ENCODE assay signal across 8 mouse cellular contexts in genomic region chr15:85992125-85992495, GRCm38 (mm10). TPM values are rescaled to one million over a fixed set of nuclear protein-coding genes. Genes with fewer than 3 reads are reported as not detected.
DNase-seq lines count a peak whose midpoint lies in the region; ATAC-seq and TF ChIP-seq lines count a peak whose summit lies in the region.

No protein-coding gene starts in this region.

- no peaks in the 10 kb centered on the region for H3K36me3 ChIP-seq in hindbrain, embryonic 11.5 days (ENCODE audit: control insufficient read depth, insufficient read depth, low read length)
- no peaks in the 10 kb centered on the region for H3K36me3 ChIP-seq in hindbrain, postnatal 0 days (ENCODE audit: insufficient read depth, low read length)
- H3K36me3 ChIP-seq in midbrain, embryonic 10.5 days, result peaks cover 4% of the 10 kb centered on the region; the same call in 1 of the 2 replicates
- H3K36me3 ChIP-seq in midbrain, embryonic 15.5 days (replicated peaks), result no peaks in the 10 kb centered on the region
- no peaks in the 10 kb centered on the region for H3K36me3 ChIP-seq in forebrain, embryonic 15.5 days
- no peaks in the 10 kb centered on the region for H3K36me3 ChIP-seq in limb, embryonic 15.5 days

- 39% methylated on average over 3 of the region's 3 CpGs for WGBS in hindbrain, embryonic 11.5 days
- 12% methylated on average over 3 of the region's 3 CpGs for WGBS in hindbrain, postnatal 0 days
- WGBS in midbrain, embryonic 10.5 days, result 53% methylated on average over 3 of the region's 3 CpGs
- 32% methylated on average over 3 of the region's 3 CpGs for WGBS in midbrain, embryonic 15.5 days
- 5% methylated on average over 3 of the region's 3 CpGs for WGBS in forebrain, embryonic 15.5 days
- 7% methylated on average over 3 of the region's 3 CpGs for WGBS in limb, embryonic 15.5 days

- no peaks in the 10 kb centered on the region for H3K9me3 ChIP-seq in hindbrain, embryonic 11.5 days (ENCODE audit: control insufficient read depth, low read length)
- H3K9me3 ChIP-seq in hindbrain, postnatal 0 days (ENCODE audit: low read length), result no peaks in the 10 kb centered on the region
- H3K9me3 ChIP-seq in midbrain, embryonic 10.5 days (replicated peaks), result no peaks in the 10 kb centered on the region
- no peaks in the 10 kb centered on the region for H3K9me3 ChIP-seq in midbrain, embryonic 15.5 days
- no peaks in the 10 kb centered on the region for H3K9me3 ChIP-seq in forebrain, embryonic 15.5 days
- H3K9me3 ChIP-seq in limb, embryonic 15.5 days, result no peaks in the 10 kb centered on the region

- H3K27ac ChIP-seq in hindbrain, embryonic 11.5 days (ENCODE audit: low read depth, low read length), result peak overlapping the region; percentile 13; the same call in 1 of the 2 replicates
- no peak overlapping the region for H3K27ac ChIP-seq in hindbrain, postnatal 0 days
- H3K27ac ChIP-seq in midbrain, embryonic 10.5 days (replicated peaks), result peak overlapping the region; percentile 88
- H3K27ac ChIP-seq in midbrain, embryonic 15.5 days, result no peak overlapping the region
- peak overlapping the region; percentile 95 for H3K27ac ChIP-seq in forebrain, embryonic 15.5 days (replicated peaks)
- H3K27ac ChIP-seq in limb, embryonic 15.5 days, result peak overlapping the region; percentile 59; the same call in 1 of the 2 replicates

- H3K4me3 ChIP-seq in hindbrain, embryonic 11.5 days (ENCODE audit: low read depth, low read length), result no peak overlapping the region
- H3K4me3 ChIP-seq in hindbrain, postnatal 0 days (ENCODE audit: low read length), result no peak overlapping the region
- no peak overlapping the region for H3K4me3 ChIP-seq in midbrain, embryonic 10.5 days
- H3K4me3 ChIP-seq in midbrain, embryonic 15.5 days, result no peak overlapping the region
- H3K4me3 ChIP-seq in forebrain, embryonic 15.5 days, result no peak overlapping the region
- no peak overlapping the region for H3K4me3 ChIP-seq in limb, embryonic 15.5 days

- ATAC-seq in hindbrain, embryonic 11.5 days (ENCODE audit: low FRiP score), result no peak
- no peak for ATAC-seq in hindbrain, postnatal 0 days
- no peak for ATAC-seq in midbrain, embryonic 15.5 days (replicated peaks)
- ATAC-seq in forebrain, embryonic 15.5 days (replicated peaks), result peak; percentile 4; the same call in 1 of the 2 replicates
- ATAC-seq in limb, embryonic 15.5 days (ENCODE audit: insufficient number of reproducible peaks, low FRiP score, low TSS enrichment, low read depth), result no peak

- no peaks in the 10 kb centered on the region for H3K27me3 ChIP-seq in hindbrain, embryonic 11.5 days (ENCODE audit: control insufficient read depth, insufficient read depth, low read length)
- no peaks in the 10 kb centered on the region for H3K27me3 ChIP-seq in hindbrain, postnatal 0 days (ENCODE audit: insufficient read depth, low read length)
- H3K27me3 ChIP-seq in midbrain, embryonic 10.5 days (ENCODE audit: low read depth, poor library complexity, severe bottlenecking), result no peaks in the 10 kb centered on the region; the same call in 1 of the 2 replicates
- no peaks in the 10 kb centered on the region; the same call in 1 of the 2 replicates for H3K27me3 ChIP-seq in midbrain, embryonic 15.5 days (replicated peaks)
- no peaks in the 10 kb centered on the region for H3K27me3 ChIP-seq in forebrain, embryonic 15.5 days
- H3K27me3 ChIP-seq in limb, embryonic 15.5 days, result no peaks in the 10 kb centered on the region

- no peak for DNase-seq in hindbrain, embryonic 11.5 days (ENCODE audit: low spot score)
- no peak for DNase-seq in hindbrain, postnatal 0 days (ENCODE audit: low spot score)
- DNase-seq in midbrain, embryonic 10.5 days (ENCODE audit: low spot score), result no peak
- DNase-seq in urinary bladder, postnatal 4 days (ENCODE audit: low spot score in 2 of 2), result no peak
- no peak for DNase-seq in embryo, embryonic 9.5 days (ENCODE audit: extremely low spot score)

- H3K9ac ChIP-seq in hindbrain, embryonic 11.5 days (ENCODE audit: low read depth, low read length), result no peak overlapping the region
- no peak overlapping the region for H3K9ac ChIP-seq in hindbrain, postnatal 0 days (replicated peaks; ENCODE audit: low read length)
- no peak overlapping the region for H3K9ac ChIP-seq in midbrain, embryonic 15.5 days
- H3K9ac ChIP-seq in forebrain, embryonic 15.5 days (replicated peaks), result no peak overlapping the region
- no peak overlapping the region for H3K9ac ChIP-seq in limb, embryonic 15.5 days

- H3K4me1 ChIP-seq in hindbrain, embryonic 11.5 days (replicated peaks; ENCODE audit: control insufficient read depth, insufficient read depth, low read length), result peaks cover 14% of the 10 kb centered on the region
- H3K4me1 ChIP-seq in hindbrain, postnatal 0 days (ENCODE audit: insufficient read depth, low read length), result peaks cover 22% of the 10 kb centered on the region; the same call in 1 of the 2 replicates
- peaks cover 65% of the 10 kb centered on the region for H3K4me1 ChIP-seq in midbrain, embryonic 10.5 days
- H3K4me1 ChIP-seq in midbrain, embryonic 15.5 days, result peaks cover 32% of the 10 kb centered on the region
- H3K4me1 ChIP-seq in forebrain, embryonic 15.5 days, result peaks cover 62% of the 10 kb centered on the region
- peaks cover 44% of the 10 kb centered on the region for H3K4me1 ChIP-seq in limb, embryonic 15.5 days

- TF ChIP-seq CTCF in hindbrain, postnatal 0 days (IDR thresholded peaks at IDR 0.05; ENCODE audit: low read depth), result no peak

- H3K4me2 ChIP-seq in hindbrain, embryonic 11.5 days (replicated peaks; ENCODE audit: low read depth, low read length), result no peak overlapping the region
- no peak overlapping the region for H3K4me2 ChIP-seq in hindbrain, postnatal 0 days (ENCODE audit: low read depth, low read length)
- H3K4me2 ChIP-seq in midbrain, embryonic 15.5 days, result no peak overlapping the region
- no peak overlapping the region for H3K4me2 ChIP-seq in forebrain, embryonic 15.5 days (replicated peaks)
- no peak overlapping the region for H3K4me2 ChIP-seq in limb, embryonic 15.5 days

RNA-seq across cellular contexts. Expression of gene Celsr1, which starts 41.5 kb away (rescaled TPM):
- polyA plus RNA-seq in hindbrain, embryonic 11.5 days (2014; fragmentation: Nextera tagmentation; extraction: Ambion mirVana), result 4.6 and 5.1 TPM in 2 replicates
- 16.4 and 19.4 TPM in 2 replicates for total RNA-seq in hindbrain, postnatal 0 days (2014; rRNA removed)
- polyA plus RNA-seq in hindbrain, postnatal 0 days (2015; fragmentation: Nextera tagmentation; extraction: Ambion mirVana), result 0.98 and 0.99 TPM in 2 replicates
- 3.4 and 3.6 TPM in 2 replicates for polyA plus RNA-seq in midbrain, embryonic 10.5 days (2016; fragmentation: Nextera tagmentation; extraction: Ambion mirVana)
- 1.6 and 2.2 TPM in 2 replicates for polyA plus RNA-seq in midbrain, embryonic 15.5 days (2015; fragmentation: Nextera tagmentation; extraction: Ambion mirVana)
- polyA plus RNA-seq in forebrain, embryonic 15.5 days (2015; fragmentation: Nextera tagmentation; extraction: Ambion mirVana), result 5.8 and 7.2 TPM in 2 replicates
- polyA plus RNA-seq in limb, embryonic 15.5 days (2015; fragmentation: Nextera tagmentation; extraction: Ambion mirVana), result 2.7 and 3.6 TPM in 2 replicates

Comparison
In these comparisons a context has a peak if more than half of its experiments do, and no peak if none do; other contexts are left out.
1. H3K27ac ChIP-seq: peak in hindbrain, embryonic 11.5 days (single experiment), midbrain, embryonic 10.5 days (single experiment), forebrain, embryonic 15.5 days (single experiment) and limb, embryonic 15.5 days (single experiment); none in hindbrain, postnatal 0 days (single experiment) and midbrain, embryonic 15.5 days (single experiment).